Mouse (Mus musculus): ENCODE results near the gene Slx1b. TPM values are rescaled to one million over a fixed set of nuclear protein-coding genes. Genes with fewer than 3 reads are reported as not detected.

Gene Slx1b
- polyA plus RNA-seq, 1 experiment from 2014 or later, result 4.8 TPM

- Histone ChIP-seq H3K27ac (ENCODE audit: low read depth, low read length) (peak within 1 kb of the TSS; percentile 60), H3K4me1 (replicated peaks; ENCODE audit: control insufficient read depth, insufficient read depth, low read length) (peaks cover 2% of the 10 kb centered on the region; the same call in 1 of the 2 replicates), H3K9me3 (ENCODE audit: control insufficient read depth) (no peaks in the 10 kb centered on the region), H3K36me3 (ENCODE audit: control insufficient read depth, insufficient read depth) (peaks cover 22% of the 10 kb centered on the region; the same call in 1 of the 2 replicates), H3K27me3 (replicated peaks; ENCODE audit: control insufficient read depth, insufficient read depth, low read length) (no peaks in the 10 kb centered on the region), H3K4me2 (replicated peaks; ENCODE audit: low read depth) (peak within 1 kb of the TSS; percentile 10; the same call in 1 of the 2 replicates), H3K9ac (ENCODE audit: low read depth, low read length) (no peak within 1 kb of the TSS), H3K4me3 (ENCODE audit: low read depth, low read length) (no peak within 1 kb of the TSS)
- no peak for ATAC-seq
- TF ChIP-seq CTCF (IDR thresholded peaks at IDR 0.05; ENCODE audit: low read depth), result no peak
- WGBS, result 67% methylated on average over 1 of the region's 1 CpGs
These were observed 19.4 kb downstream of the Slx1b start, which contains the start of gene Sult1a1 for GRCm38 (mm10) chr7:126676207-126676606. Sult1a1 (minus strand) TSS chr7:126676432.

- TF ChIP-seq CTCF (IDR thresholded peaks at IDR 0.05; ENCODE audit: low read depth), result no peak
- Histone ChIP-seq H3K27me3 (replicated peaks; ENCODE audit: control insufficient read depth, insufficient read depth, low read length) (no peaks in the 10 kb centered on the region), H3K4me3 (ENCODE audit: low read depth, low read length) (no peak overlapping the region), H3K9me3 (ENCODE audit: control insufficient read depth) (no peaks in the 10 kb centered on the region), H3K36me3 (ENCODE audit: control insufficient read depth, insufficient read depth) (peaks cover 29% of the 10 kb centered on the region; the same call in 1 of the 2 replicates), H3K4me1 (replicated peaks; ENCODE audit: control insufficient read depth, insufficient read depth, low read length) (peaks cover 2% of the 10 kb centered on the region; the same call in 1 of the 2 replicates), H3K4me2 (replicated peaks; ENCODE audit: low read depth) (no peak overlapping the region), H3K27ac (ENCODE audit: low read depth, low read length) (no peak overlapping the region), H3K9ac (ENCODE audit: low read depth, low read length) (no peak overlapping the region)
- 96% methylated on average over 8 of the region's 8 CpGs for WGBS
- no peak for ATAC-seq
These were observed 20.5 kb downstream of the Slx1b start for GRCm38 (mm10) chr7:126675104-126675503.

GRCm38 (mm10) chr7:126672111-126672510, 23.5 kb downstream of the Slx1b start:
- H3K4me2 ChIP-seq (replicated peaks; ENCODE audit: low read depth), result no peak overlapping the region
- peaks cover 2% of the 10 kb centered on the region; the same call in 1 of the 2 replicates for H3K4me1 ChIP-seq (replicated peaks; ENCODE audit: control insufficient read depth, insufficient read depth, low read length)
- 96% methylated on average over 9 of the region's 9 CpGs for WGBS
- H3K9me3 ChIP-seq (ENCODE audit: control insufficient read depth), result no peaks in the 10 kb centered on the region
- no peak for ATAC-seq
- no peak overlapping the region for H3K27ac ChIP-seq (ENCODE audit: low read depth, low read length)
- H3K36me3 ChIP-seq (ENCODE audit: control insufficient read depth, insufficient read depth), result peaks cover 29% of the 10 kb centered on the region; the same call in 1 of the 2 replicates
- no peaks in the 10 kb centered on the region for H3K27me3 ChIP-seq (replicated peaks; ENCODE audit: control insufficient read depth, insufficient read depth, low read length)
- H3K9ac ChIP-seq (ENCODE audit: low read depth, low read length), result no peak overlapping the region
- no peak overlapping the region for H3K4me3 ChIP-seq (ENCODE audit: low read depth, low read length)
- no peak for TF ChIP-seq CTCF (IDR thresholded peaks at IDR 0.05; ENCODE audit: low read depth)

GRCm38 (mm10) chr7:126670152-126670551, 25.4 kb downstream of the Slx1b start:
- no peaks in the 10 kb centered on the region for H3K27me3 ChIP-seq (replicated peaks; ENCODE audit: control insufficient read depth, insufficient read depth, low read length)
- no peak overlapping the region; the same call in 1 of the 2 replicates for H3K27ac ChIP-seq (ENCODE audit: low read depth, low read length)
- no peak overlapping the region for H3K4me3 ChIP-seq (ENCODE audit: low read depth, low read length)
- H3K4me1 ChIP-seq (replicated peaks; ENCODE audit: control insufficient read depth, insufficient read depth, low read length), result peaks cover 4% of the 10 kb centered on the region; the same call in 1 of the 2 replicates
- no peak overlapping the region for H3K4me2 ChIP-seq (replicated peaks; ENCODE audit: low read depth)
- peaks cover 36% of the 10 kb centered on the region; the same call in 1 of the 2 replicates for H3K36me3 ChIP-seq (ENCODE audit: control insufficient read depth, insufficient read depth)
- no peak for TF ChIP-seq CTCF (IDR thresholded peaks at IDR 0.05; ENCODE audit: low read depth)
- no peak for ATAC-seq
- H3K9me3 ChIP-seq (ENCODE audit: control insufficient read depth), result no peaks in the 10 kb centered on the region
- no peak overlapping the region for H3K9ac ChIP-seq (ENCODE audit: low read depth, low read length)
- 58% methylated on average over 3 of the region's 3 CpGs for WGBS

GRCm38 (mm10) chr7:126668452-126668851, 27.1 kb downstream of the Slx1b start:
- peak overlapping the region; percentile 37; the same call in 1 of the 2 replicates for H3K27ac ChIP-seq (ENCODE audit: low read depth, low read length)
- H3K4me2 ChIP-seq (replicated peaks; ENCODE audit: low read depth), result no peak overlapping the region
- H3K36me3 ChIP-seq (ENCODE audit: control insufficient read depth, insufficient read depth), result peaks cover 41% of the 10 kb centered on the region; the same call in 1 of the 2 replicates
- 62% methylated on average over 5 of the region's 5 CpGs for WGBS
- no peaks in the 10 kb centered on the region for H3K27me3 ChIP-seq (replicated peaks; ENCODE audit: control insufficient read depth, insufficient read depth, low read length)
- H3K4me3 ChIP-seq (ENCODE audit: low read depth, low read length), result no peak overlapping the region
- ATAC-seq, result no peak
- H3K9me3 ChIP-seq (ENCODE audit: control insufficient read depth), result no peaks in the 10 kb centered on the region
- H3K4me1 ChIP-seq (replicated peaks; ENCODE audit: control insufficient read depth, insufficient read depth, low read length), result peaks cover 9% of the 10 kb centered on the region; the same call in 1 of the 2 replicates
- no peak for TF ChIP-seq CTCF (IDR thresholded peaks at IDR 0.05; ENCODE audit: low read depth)
- H3K9ac ChIP-seq (ENCODE audit: low read depth, low read length), result no peak overlapping the region

- H3K36me3 ChIP-seq (ENCODE audit: control insufficient read depth, insufficient read depth), result peaks cover 32% of the 10 kb centered on the region; the same call in 1 of the 2 replicates
- ATAC-seq, result no peak
- WGBS, result 55% methylated on average over 9 of the region's 9 CpGs
These were observed 28.0 kb downstream of the Slx1b start for GRCm38 (mm10) chr7:126667495-126668090.

More at GRCm38 (mm10) chr7:126667495-126668090, 28.0 kb downstream of the Slx1b start:
- Histone ChIP-seq H3K9ac (ENCODE audit: low read depth, low read length) (no peak overlapping the region), H3K9me3 (ENCODE audit: control insufficient read depth) (no peaks in the 10 kb centered on the region), H3K27me3 (replicated peaks; ENCODE audit: control insufficient read depth, insufficient read depth, low read length) (no peaks in the 10 kb centered on the region), H3K4me2 (replicated peaks; ENCODE audit: low read depth) (no peak overlapping the region), H3K27ac (ENCODE audit: low read depth, low read length) (peak overlapping the region; percentile 1; the same call in 1 of the 2 replicates), H3K4me1 (replicated peaks; ENCODE audit: control insufficient read depth, insufficient read depth, low read length) (peaks cover 9% of the 10 kb centered on the region; the same call in 1 of the 2 replicates), H3K4me3 (ENCODE audit: low read depth, low read length) (no peak overlapping the region)
- no peak for TF ChIP-seq CTCF (IDR thresholded peaks at IDR 0.05; ENCODE audit: low read depth)
